Mouse (Mus musculus) forebrain, embryonic 15.5 days (tissue): ENCODE results near the gene Gm27021. TPM values are rescaled to one million over a fixed set of nuclear protein-coding genes. Genes with fewer than 3 reads are reported as not detected.
A peak's percentile ranks its signal among the peaks of the same experiment; 100 is the strongest.

Experiments
- ATAC-seq: fragments of 200-750 bp; cut with Nextera tagmentation; replicated peaks from 2 replicates; pipeline ENCODE4 v1.8.0; 2017; ENCODE audit warnings: mild to moderate bottlenecking, moderate TSS enrichment, moderate library complexity
- H3K27ac ChIP-seq: fragments of 300-500 bp; sonication (generic); replicated peaks from 2 replicates; pipeline ENCODE4 v1.5.1; 2015; ENCODE audit warnings: mild to moderate bottlenecking, inconsistent platforms
- H3K27me3 ChIP-seq: fragments of 300-500 bp; sonication (generic); 2 replicates; pipeline ENCODE4 v1.6.1; 2015; ENCODE audit warnings: inconsistent platforms
- H3K36me3 ChIP-seq: fragments of 300-500 bp; sonication (generic); 2 replicates; pipeline ENCODE4 v1.6.1; 2015; ENCODE audit warnings: mild to moderate bottlenecking, inconsistent platforms
- H3K4me1 ChIP-seq: fragments of 300-500 bp; sonication (generic); 2 replicates; pipeline ENCODE4 v1.6.1; 2015; ENCODE audit warnings: inconsistent platforms
- H3K4me2 ChIP-seq: fragments of 300-500 bp; sonication (generic); replicated peaks from 2 replicates; pipeline ENCODE4 v1.6.1; 2015; ENCODE audit warnings: mild to moderate bottlenecking, inconsistent platforms
- H3K4me3 ChIP-seq: fragments of 300-500 bp; sonication (generic); 2 replicates; pipeline ENCODE4 v1.5.1; 2015; ENCODE audit warnings: mild to moderate bottlenecking, inconsistent platforms
- H3K9ac ChIP-seq: fragments of 300-500 bp; sonication (generic); replicated peaks from 2 replicates; pipeline ENCODE4 v1.6.1; 2015; ENCODE audit warnings: mild to moderate bottlenecking, inconsistent platforms
- H3K9me3 ChIP-seq: fragments of 300-500 bp; sonication (generic); 2 replicates; pipeline ENCODE4 v1.6.1; 2016; ENCODE audit warnings: inconsistent platforms
- WGBS: fragments of 180-500 bp; shearing (Covaris S2); methylation state at CpG from one replicate; pipeline ENCODE4 v1.1.7; 2015; ENCODE audit warnings: mixed read lengths; 5-methylcytosine and 5-hydroxymethylcytosine counted together
- polyA plus RNA-seq: library from polyadenylated mRNA; unstranded; fragments of >200 nt; fragmentation: Nextera tagmentation; extraction: Ambion mirVana; gene quantifications from 2 replicates; pipeline ENCODE4 v1.2.1, GENCODE M21; 2015

Gene Gm27021
- polyA plus RNA-seq = 6.6 and 7.3 TPM in 2 replicates

DNA sequence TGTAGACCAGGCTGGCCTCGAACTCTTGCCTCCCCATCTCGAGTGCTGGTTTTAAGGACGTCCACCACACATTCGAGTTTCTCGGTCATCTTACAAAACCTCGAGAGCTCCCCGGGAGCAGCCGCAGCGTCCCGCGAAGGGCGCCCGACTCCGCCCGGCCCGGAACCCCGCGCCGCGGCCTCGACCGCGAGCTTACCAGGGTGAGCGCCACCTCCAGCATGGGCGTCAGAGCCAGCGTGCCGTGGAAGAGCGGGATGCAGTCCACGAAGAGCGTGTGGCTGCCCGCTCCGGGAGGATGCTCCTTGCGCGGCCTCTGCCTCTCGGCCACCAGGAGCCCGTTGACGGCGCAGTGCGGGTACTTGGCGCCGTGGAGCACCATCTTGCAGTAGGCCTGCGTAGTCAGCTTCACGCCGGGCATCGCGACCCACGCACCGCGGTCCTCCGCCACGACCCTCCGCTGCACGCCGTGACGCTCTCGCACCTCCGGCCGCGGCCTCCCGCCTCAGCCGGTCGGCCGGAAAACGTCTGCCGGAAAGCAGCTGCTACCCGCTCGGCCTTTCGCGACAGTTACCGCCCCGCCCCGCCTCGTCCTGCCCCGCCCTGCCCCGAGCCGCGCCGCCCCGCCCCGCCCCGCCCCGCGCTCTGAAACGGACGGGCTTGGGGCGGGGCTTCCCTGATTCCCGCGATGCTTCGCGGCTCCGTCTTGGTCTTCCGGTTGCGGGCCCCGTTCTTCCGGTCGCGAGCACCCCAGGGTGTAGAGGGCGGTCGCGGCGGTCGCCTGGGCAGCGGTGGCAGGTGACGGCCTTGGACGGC lies at the start of gene Gm27021, which contains the start of gene Cox4i1:
Gm27021 (minus strand) TSS at position 519 of the 813 bp plus-strand sequence.
Cox4i1 (plus strand) TSS at position 662 of the 813 bp plus-strand sequence.
- Histone ChIP-seq H3K4me1 (peaks cover 47% of the 10 kb centered on the region), H3K27me3 (no peaks in the 10 kb centered on the region), H3K27ac (peak within 1 kb of the TSS; percentile 82), H3K9ac (peak within 1 kb of the TSS; percentile 87), H3K4me3 (peak within 1 kb of the TSS; percentile 97), H3K9me3 (no peaks in the 10 kb centered on the region), H3K36me3 (peaks cover 27% of the 10 kb centered on the region), H3K4me2 (peak within 1 kb of the TSS; percentile 93)
- WGBS = under 1% methylated on average over 102 of the region's 105 CpGs
- ATAC-seq = peak; percentile 94

GRCm38 (mm10) chr8:120715996-120716680 lies 48.3 kb upstream of the Gm27021 start:
- H3K4me1 ChIP-seq = no peaks in the 10 kb centered on the region
- WGBS = 85% methylated on average over 15 of the region's 15 CpGs
- H3K36me3 ChIP-seq = no peaks in the 10 kb centered on the region
- no peak for ATAC-seq
- no peak overlapping the region for H3K4me3 ChIP-seq
- H3K27ac ChIP-seq = no peak overlapping the region
- H3K9me3 ChIP-seq = no peaks in the 10 kb centered on the region
- H3K4me2 ChIP-seq = no peak overlapping the region
- H3K27me3 ChIP-seq = no peaks in the 10 kb centered on the region
- H3K9ac ChIP-seq = no peak overlapping the region

DNA sequence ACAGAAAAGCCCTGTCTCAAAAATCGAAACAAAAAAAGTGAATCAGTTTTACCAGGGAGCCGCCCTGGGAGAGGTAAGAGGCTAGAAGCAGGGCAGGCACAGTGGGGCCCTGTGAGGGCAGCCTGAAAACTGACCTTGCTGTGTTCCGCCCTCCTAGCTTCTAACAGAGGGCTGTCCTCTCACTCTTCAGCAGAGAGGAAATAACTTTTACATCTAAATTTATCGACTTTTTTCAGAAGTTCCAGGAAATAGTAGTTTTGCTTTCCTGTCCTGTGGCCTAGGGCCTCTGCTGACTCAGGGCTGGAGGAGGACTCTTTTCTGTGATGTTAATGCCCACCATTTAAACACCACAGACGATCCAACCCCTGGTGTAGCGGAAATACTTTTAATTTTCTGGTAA lies 47.3 kb upstream of the Gm27021 start:
- H3K27ac ChIP-seq = no peak overlapping the region
- H3K27me3 ChIP-seq = no peaks in the 10 kb centered on the region
- ATAC-seq = no peak
- no peaks in the 10 kb centered on the region for H3K36me3 ChIP-seq
- H3K4me1 ChIP-seq = no peaks in the 10 kb centered on the region
- no peaks in the 10 kb centered on the region for H3K9me3 ChIP-seq
- no peak overlapping the region for H3K9ac ChIP-seq
- H3K4me3 ChIP-seq = no peak overlapping the region
- H3K4me2 ChIP-seq = no peak overlapping the region
- 83% methylated on average over 6 of the region's 6 CpGs for WGBS

DNA sequence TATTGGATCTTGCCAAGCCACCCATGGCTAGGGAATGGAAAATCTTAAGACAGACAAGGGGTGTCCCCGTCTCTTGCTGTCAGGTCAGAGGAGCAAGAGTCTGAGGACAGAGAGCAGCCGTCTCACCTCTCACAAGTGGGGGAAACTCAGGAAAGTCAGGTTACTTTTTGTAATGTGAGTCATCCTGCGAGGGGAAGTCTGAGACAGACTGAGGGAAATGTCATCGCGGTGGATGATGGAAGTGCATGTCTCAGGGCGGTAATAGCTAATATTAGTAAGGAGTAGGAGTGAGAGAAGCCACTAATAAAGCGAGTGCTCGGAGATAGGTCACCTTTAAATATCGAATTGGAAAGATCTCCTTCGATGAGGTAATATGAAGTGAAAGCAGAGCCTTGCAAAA lies 41.3 kb upstream of the Gm27021 start:
- no peak overlapping the region for H3K4me3 ChIP-seq
- no peak overlapping the region for H3K4me2 ChIP-seq
- H3K27me3 ChIP-seq = no peaks in the 10 kb centered on the region
- H3K36me3 ChIP-seq = no peaks in the 10 kb centered on the region
- no peaks in the 10 kb centered on the region for H3K9me3 ChIP-seq
- no peaks in the 10 kb centered on the region for H3K4me1 ChIP-seq
- H3K9ac ChIP-seq = no peak overlapping the region
- 88% methylated on average over 10 of the region's 10 CpGs for WGBS
- H3K27ac ChIP-seq = no peak overlapping the region
- no peak for ATAC-seq

DNA sequence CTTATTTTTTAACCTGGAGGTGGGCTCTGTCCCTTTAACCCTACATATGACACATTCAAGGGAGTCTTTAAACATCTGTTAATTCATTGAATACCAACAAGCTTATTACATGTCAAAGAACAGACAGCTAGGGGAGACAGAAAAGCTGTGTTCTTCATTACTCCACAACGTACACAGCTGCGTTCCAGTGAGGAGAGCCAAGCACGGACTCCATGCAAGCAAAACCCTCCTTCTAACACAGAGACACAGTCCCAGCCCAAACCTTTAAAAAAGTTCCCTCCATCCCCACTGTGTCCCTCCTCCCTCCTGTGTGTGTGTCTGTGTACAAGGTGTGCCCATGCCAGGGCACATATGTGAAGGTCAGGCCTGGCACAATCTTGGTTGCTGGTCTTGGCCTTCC lies 38.3 kb upstream of the Gm27021 start:
- Histone ChIP-seq H3K4me2 (no peak overlapping the region), H3K36me3 (no peaks in the 10 kb centered on the region), H3K9me3 (no peaks in the 10 kb centered on the region), H3K27me3 (no peaks in the 10 kb centered on the region), H3K4me3 (no peak overlapping the region), H3K4me1 (no peaks in the 10 kb centered on the region), H3K9ac (no peak overlapping the region), H3K27ac (no peak overlapping the region)
- ATAC-seq = no peak
- 75% methylated on average over 3 of the region's 3 CpGs for WGBS

- no peak for ATAC-seq
- Histone ChIP-seq H3K4me1 (no peaks in the 10 kb centered on the region), H3K9me3 (no peaks in the 10 kb centered on the region), H3K36me3 (no peaks in the 10 kb centered on the region), H3K9ac (no peak overlapping the region), H3K27ac (no peak overlapping the region), H3K27me3 (no peaks in the 10 kb centered on the region), H3K4me2 (no peak overlapping the region), H3K4me3 (no peak overlapping the region)
- 82% methylated on average over 15 of the region's 15 CpGs for WGBS
Observed at GRCm38 (mm10) chr8:120705163-120705562, 37.3 kb upstream of the Gm27021 start.

- Histone ChIP-seq H3K9ac (no peak overlapping the region), H3K36me3 (no peaks in the 10 kb centered on the region), H3K4me1 (no peaks in the 10 kb centered on the region), H3K9me3 (no peaks in the 10 kb centered on the region), H3K4me3 (no peak overlapping the region), H3K4me2 (no peak overlapping the region), H3K27me3 (no peaks in the 10 kb centered on the region), H3K27ac (no peak overlapping the region)
- no peak for ATAC-seq
- 74% methylated on average over 9 of the region's 9 CpGs for WGBS
Observed at GRCm38 (mm10) chr8:120704203-120704602, 36.3 kb upstream of the Gm27021 start.

DNA sequence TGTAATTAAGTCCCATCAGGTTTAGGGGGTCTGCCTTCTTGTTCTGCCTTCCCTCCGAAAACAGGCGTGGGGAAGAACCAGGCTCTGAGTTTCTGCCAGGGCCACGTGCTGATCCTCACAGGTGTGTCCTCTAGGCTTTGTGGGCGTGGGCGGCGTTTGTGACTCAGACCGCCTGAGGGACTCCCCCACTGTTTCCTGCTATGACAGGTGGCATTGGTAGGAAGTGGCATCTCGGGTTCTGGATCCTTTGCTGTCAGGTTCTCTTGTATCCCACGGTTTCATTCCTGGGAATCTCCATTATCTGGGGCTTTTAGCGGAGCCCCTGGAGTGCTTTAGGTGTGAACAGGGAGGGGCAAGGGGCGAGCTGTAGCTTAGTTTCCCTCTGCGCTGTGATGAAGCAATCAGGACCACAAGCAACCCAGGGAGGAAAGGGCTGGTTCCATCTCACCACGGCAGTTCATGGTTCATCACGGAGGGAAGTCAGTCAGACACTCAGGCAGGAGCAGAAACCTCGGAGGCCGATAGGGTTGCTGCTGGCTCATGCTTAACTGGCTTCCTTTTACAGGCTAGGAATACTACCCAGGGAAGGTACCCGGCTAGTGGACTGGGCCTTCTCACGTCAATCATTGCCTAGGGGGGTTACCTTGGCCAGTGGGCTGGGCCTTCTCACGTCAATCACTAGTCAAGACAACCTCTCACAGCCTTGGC lies 34.0 kb upstream of the Gm27021 start:
- no peaks in the 10 kb centered on the region for H3K27me3 ChIP-seq
- no peak overlapping the region for H3K27ac ChIP-seq
- no peak for ATAC-seq
- no peaks in the 10 kb centered on the region for H3K36me3 ChIP-seq
- no peak overlapping the region for H3K9ac ChIP-seq
- no peak overlapping the region for H3K4me2 ChIP-seq
- no peaks in the 10 kb centered on the region for H3K9me3 ChIP-seq
- H3K4me3 ChIP-seq = no peak overlapping the region
- H3K4me1 ChIP-seq = peaks cover 2% of the 10 kb centered on the region; the same call in 1 of the 2 replicates
- 70% methylated on average over 19 of the region's 19 CpGs for WGBS

GRCm38 (mm10) chr8:120700053-120700452 lies 32.2 kb upstream of the Gm27021 start:
- Histone ChIP-seq H3K27ac (no peak overlapping the region), H3K4me1 (peaks cover 8% of the 10 kb centered on the region), H3K4me2 (no peak overlapping the region), H3K27me3 (no peaks in the 10 kb centered on the region), H3K36me3 (no peaks in the 10 kb centered on the region), H3K9ac (no peak overlapping the region), H3K4me3 (no peak overlapping the region), H3K9me3 (no peaks in the 10 kb centered on the region)
- 86% methylated on average over 4 of the region's 4 CpGs for WGBS
- no peak for ATAC-seq

DNA sequence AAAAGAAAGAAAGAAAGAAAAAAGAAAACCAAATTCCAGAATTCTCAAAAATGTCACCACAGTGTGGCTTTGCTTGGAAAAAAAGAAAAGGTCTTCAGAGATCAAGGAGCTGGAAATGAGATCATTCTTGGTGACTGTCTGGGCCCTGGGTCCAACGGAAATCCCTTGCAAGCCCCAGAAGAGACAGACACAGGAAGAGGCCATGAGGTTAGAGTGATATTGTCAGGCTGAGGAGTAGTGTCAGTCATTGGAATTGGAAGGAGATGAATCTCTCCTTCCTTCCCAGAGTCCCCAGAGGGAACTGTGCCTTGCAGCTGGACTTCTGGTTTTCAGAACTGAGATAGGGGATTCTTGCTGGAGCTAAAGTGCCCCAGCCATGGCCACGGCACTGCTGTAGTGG lies 31.7 kb upstream of the Gm27021 start:
- H3K4me2 ChIP-seq = no peak overlapping the region
- no peak for ATAC-seq
- H3K27me3 ChIP-seq = no peaks in the 10 kb centered on the region
- H3K27ac ChIP-seq = no peak overlapping the region
- 82% methylated on average over 2 of the region's 2 CpGs for WGBS
- H3K36me3 ChIP-seq = no peaks in the 10 kb centered on the region
- no peaks in the 10 kb centered on the region for H3K9me3 ChIP-seq
- peaks cover 8% of the 10 kb centered on the region for H3K4me1 ChIP-seq
- H3K9ac ChIP-seq = no peak overlapping the region
- H3K4me3 ChIP-seq = no peak overlapping the region

DNA sequence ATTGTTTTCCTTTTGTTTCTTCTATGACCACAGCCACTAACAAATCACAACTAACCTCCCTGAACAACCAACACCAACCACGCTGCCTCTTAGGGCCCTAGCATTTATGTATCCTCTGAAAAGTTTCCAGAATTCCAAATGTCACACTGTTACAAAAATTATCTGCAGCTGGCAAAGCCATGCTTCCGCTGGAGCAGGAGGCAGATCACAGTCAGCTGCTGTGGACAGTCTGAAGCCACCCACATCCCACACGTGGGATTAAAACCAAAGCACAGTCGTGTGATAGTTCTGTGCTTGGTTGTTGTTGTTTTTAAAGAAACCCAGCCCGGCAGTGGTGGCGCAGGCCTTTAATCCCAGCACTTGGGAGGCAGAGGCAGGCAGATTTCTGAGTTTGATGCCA lies 31.2 kb upstream of the Gm27021 start:
- peaks cover 8% of the 10 kb centered on the region for H3K4me1 ChIP-seq
- H3K4me3 ChIP-seq = no peak overlapping the region
- H3K36me3 ChIP-seq = no peaks in the 10 kb centered on the region
- H3K27ac ChIP-seq = no peak overlapping the region
- no peaks in the 10 kb centered on the region for H3K9me3 ChIP-seq
- H3K4me2 ChIP-seq = no peak overlapping the region
- no peaks in the 10 kb centered on the region for H3K27me3 ChIP-seq
- no peak for ATAC-seq
- H3K9ac ChIP-seq = no peak overlapping the region
- WGBS = 82% methylated on average over 6 of the region's 6 CpGs

- H3K36me3 ChIP-seq = no peaks in the 10 kb centered on the region
- no peaks in the 10 kb centered on the region for H3K9me3 ChIP-seq
- H3K27me3 ChIP-seq = no peaks in the 10 kb centered on the region
- 96% methylated on average over 7 of the region's 7 CpGs for WGBS
- H3K9ac ChIP-seq = no peak overlapping the region
- H3K4me3 ChIP-seq = no peak overlapping the region
- H3K4me1 ChIP-seq = peaks cover 8% of the 10 kb centered on the region
- no peak overlapping the region for H3K27ac ChIP-seq
- H3K4me2 ChIP-seq = no peak overlapping the region
- ATAC-seq = no peak
Observed at GRCm38 (mm10) chr8:120698426-120698825, 30.5 kb upstream of the Gm27021 start.
